Mouse (Mus musculus) thymus, adult 2 months (tissue): Measurements from ENCODE around the gene Tlcd1. TPM values are rescaled to one million over a fixed set of nuclear protein-coding genes. Genes with fewer than 3 reads are reported as not detected.

Experiments
- DNase-seq: peaks from one replicate; pipeline ENCODE4 v3.0.0; 2021
- H3K27ac ChIP-seq: fragments of 200-500 bp; 2 replicates; pipeline ENCODE4 v1.5.1; 2012; ENCODE audit warnings: low read length, control low read depth; ENCODE audit not compliant: control insufficient read depth, insufficient read depth
- H3K27me3 ChIP-seq: fragments of 200-500 bp; 2 replicates; pipeline ENCODE4 v1.6.1; 2012; ENCODE audit warnings: mild to moderate bottlenecking, low read length, moderate library complexity, mixed read lengths; ENCODE audit not compliant: control insufficient read depth, insufficient read depth
- H3K36me3 ChIP-seq: fragments of 200-500 bp; 2 replicates; pipeline ENCODE4 v1.6.1; 2012; ENCODE audit warnings: mild to moderate bottlenecking, low read length, moderate library complexity; ENCODE audit not compliant: control insufficient read depth, insufficient read depth
- H3K4me1 ChIP-seq: fragments of 200-500 bp; replicated peaks from 2 replicates; pipeline ENCODE4 v1.6.1; 2012; ENCODE audit warnings: low read length; ENCODE audit not compliant: control insufficient read depth, insufficient read depth
- H3K4me3 ChIP-seq: fragments of 200-500 bp; 2 replicates; pipeline ENCODE4 v1.5.1; 2012; ENCODE audit warnings: mild to moderate bottlenecking, low read length, control low read depth, moderate library complexity; ENCODE audit not compliant: control insufficient read depth, insufficient read depth
- CTCF ChIP-seq: fragments of 200-500 bp; IDR thresholded peaks from 2 replicates; pipeline ENCODE4 v1.5.1; 2012; ENCODE audit warnings: mild to moderate bottlenecking, control low read depth, low read length, moderate library complexity, borderline replicate concordance; ENCODE audit not compliant: control insufficient read depth, poor library complexity, insufficient read depth; ENCODE audit errors: extremely low read depth
- POLR2A ChIP-seq: fragments of 200-500 bp; IDR thresholded peaks from 2 replicates; pipeline ENCODE4 v1.6.1; 2012; ENCODE audit warnings: mild to moderate bottlenecking, low read length, control low read depth, moderate library complexity; ENCODE audit not compliant: control insufficient read depth, poor library complexity, insufficient read depth; ENCODE audit errors: extremely low read depth
- WGBS: fragments of 180-500 bp; shearing (Covaris S2); methylation state at CpG from one replicate; pipeline ENCODE4 v1.1.7; 2018; 5-methylcytosine and 5-hydroxymethylcytosine counted together
- polyA plus RNA-seq: library from polyadenylated mRNA; depleted of rRNA; stranded (reverse); fragments of >200 nt; gene quantifications from 2 replicates; pipeline ENCODE4 v1.2.3, GENCODE M21; 2012

The Tlcd1 gene
- polyA plus RNA-seq, 1 experiment, result 30.0 TPM

- H3K36me3 ChIP-seq, result no peaks in the 10 kb centered on the region
- peak; percentile 56 for DNase-seq
- peak overlapping the region; percentile 53 for H3K4me3 ChIP-seq
- peaks cover 12% of the 10 kb centered on the region for H3K4me1 ChIP-seq
- TF ChIP-seq CTCF (no peak), POLR2A (no peak)
- 6% methylated on average over 30 of the region's 30 CpGs for WGBS
- no peak overlapping the region for H3K27ac ChIP-seq
- peaks cover 6% of the 10 kb centered on the region; the same call in 1 of the 2 replicates for H3K27me3 ChIP-seq
Measured at GRCm38 (mm10) chr11:78194411-78195100, 18.0 kb downstream of the Tlcd1 start.

- H3K36me3 ChIP-seq, result no peaks in the 10 kb centered on the region
- no peaks in the 10 kb centered on the region; the same call in 1 of the 2 replicates for H3K27me3 ChIP-seq
- TF ChIP-seq CTCF (no peak), POLR2A (no peak)
- no peak for DNase-seq
- peak overlapping the region; percentile 53 for H3K4me3 ChIP-seq
- peaks cover 10% of the 10 kb centered on the region for H3K4me1 ChIP-seq
- WGBS, result 73% methylated on average over 23 of the region's 23 CpGs
- H3K27ac ChIP-seq, result no peak overlapping the region
Measured at GRCm38 (mm10) chr11:78195101-78195863, 18.8 kb downstream of the Tlcd1 start.

- no peak overlapping the region for H3K27ac ChIP-seq
- TF ChIP-seq POLR2A (no peak), CTCF (no peak)
- no peaks in the 10 kb centered on the region for H3K4me1 ChIP-seq
- no peaks in the 10 kb centered on the region for H3K27me3 ChIP-seq
- DNase-seq, result no peak
- no peak overlapping the region for H3K4me3 ChIP-seq
- 96% methylated on average over 3 of the region's 3 CpGs for WGBS
- peaks cover 22% of the 10 kb centered on the region for H3K36me3 ChIP-seq
Measured at GRCm38 (mm10) chr11:78202372-78202771, 25.9 kb downstream of the Tlcd1 start.

- Histone ChIP-seq H3K36me3 (peaks cover 41% of the 10 kb centered on the region), H3K4me3 (no peak overlapping the region), H3K4me1 (no peaks in the 10 kb centered on the region), H3K27ac (no peak overlapping the region), H3K27me3 (no peaks in the 10 kb centered on the region)
- 96% methylated on average over 6 of the region's 6 CpGs for WGBS
- DNase-seq, result no peak
- no peak for TF ChIP-seq CTCF
Measured at GRCm38 (mm10) chr11:78204287-78204686, 27.8 kb downstream of the Tlcd1 start.

GRCm38 (mm10) chr11:78205361-78206206 lies 29.1 kb downstream of the Tlcd1 start:
- 93% methylated on average over 13 of the region's 13 CpGs for WGBS
- TF ChIP-seq POLR2A (no peak), CTCF (no peak)
- Histone ChIP-seq H3K36me3 (peaks cover 54% of the 10 kb centered on the region), H3K27me3 (no peaks in the 10 kb centered on the region), H3K27ac (no peak overlapping the region), H3K4me1 (no peaks in the 10 kb centered on the region), H3K4me3 (no peak overlapping the region)
- DNase-seq, result no peak

- no peak overlapping the region for H3K4me3 ChIP-seq
- DNase-seq, result no peak
- 96% methylated on average over 7 of the region's 7 CpGs for WGBS
- no peaks in the 10 kb centered on the region for H3K27me3 ChIP-seq
- H3K4me1 ChIP-seq, result no peaks in the 10 kb centered on the region
- TF ChIP-seq POLR2A (no peak), CTCF (no peak)
- no peak overlapping the region for H3K27ac ChIP-seq
- peaks cover 70% of the 10 kb centered on the region for H3K36me3 ChIP-seq
Measured at GRCm38 (mm10) chr11:78207190-78207589, 30.7 kb downstream of the Tlcd1 start.
